Mouse (Mus musculus) liver, postnatal 0 days (tissue): ENCODE measurements at regions not wholly inside any gene's neighbourhood (a gene's known extent, or its start where the extent isn't known, plus 50 kb on each side); places are given as distances from the start of the nearest gene placed in this dataset.
A peak's percentile ranks its signal among the peaks of the same experiment; 100 is the strongest.

Experiments
- ATAC-seq: fragments of 200-750 bp; cut with Nextera tagmentation; 2 replicates; pipeline ENCODE4 v1.8.0; 2017; ENCODE audit warnings: mild to moderate bottlenecking, moderate library complexity
- DNase-seq: peaks from one replicate; pipeline ENCODE4 v3.0.0-alpha.2; 2016
- H3K27ac ChIP-seq: fragments of 300-500 bp; sonication (generic); 2 replicates; pipeline ENCODE4 v1.5.1; 2014; ENCODE audit warnings: antibody characterized with exemption, moderate library complexity, mild to moderate bottlenecking, low read depth
- H3K27me3 ChIP-seq: fragments of 300-500 bp; sonication (generic); 2 replicates; pipeline ENCODE4 v1.6.1; 2014; ENCODE audit warnings: low read length, control low read depth, mixed read lengths; ENCODE audit not compliant: insufficient read depth
- H3K36me3 ChIP-seq: fragments of 300-500 bp; sonication (generic); replicated peaks from 2 replicates; pipeline ENCODE4 v1.6.1; 2014; ENCODE audit warnings: mild to moderate bottlenecking, control low read depth, low read length, moderate library complexity, mixed read lengths; ENCODE audit not compliant: insufficient read depth
- H3K4me1 ChIP-seq: fragments of 300-500 bp; sonication (generic); 2 replicates; pipeline ENCODE4 v1.6.1; 2014; ENCODE audit warnings: antibody characterized with exemption, mild to moderate bottlenecking, control low read depth; ENCODE audit not compliant: insufficient read depth
- H3K4me2 ChIP-seq: fragments of 300-500 bp; sonication (generic); 2 replicates; pipeline ENCODE4 v1.6.1; 2014; ENCODE audit warnings: low read depth, mild to moderate bottlenecking, low read length, moderate library complexity, mixed read lengths
- H3K4me3 ChIP-seq: fragments of 300-500 bp; sonication (generic); 2 replicates; pipeline ENCODE4 v1.5.1; 2014; ENCODE audit warnings: low read depth, low read length
- H3K9ac ChIP-seq: fragments of 300-500 bp; sonication (generic); replicated peaks from 2 replicates; pipeline ENCODE4 v1.6.1; 2014; ENCODE audit warnings: mild to moderate bottlenecking, moderate library complexity
- H3K9me3 ChIP-seq: fragments of 300-500 bp; sonication (generic); 2 replicates; pipeline ENCODE4 v1.6.1; 2016; ENCODE audit warnings: mild to moderate bottlenecking, control low read depth, low read length, mixed read lengths
- CTCF ChIP-seq: sonication (generic); IDR thresholded peaks from 2 replicates; pipeline ENCODE4 v1.5.1; 2016; ENCODE audit warnings: antibody characterized with exemption, low read depth
- EP300 ChIP-seq: IDR thresholded peaks from 2 replicates; pipeline ENCODE4 v1.6.1; 2016; ENCODE audit warnings: antibody characterized with exemption, low read depth, mild to moderate bottlenecking
- WGBS: fragments of 180-500 bp; shearing (Covaris S2); extraction: QIAGEN DNeasy Blood & Tissue Kit; methylation state at CpG from one replicate; pipeline ENCODE4 v1.1.7; 2014; ENCODE audit not compliant: insufficient replicate concordance; 5-methylcytosine and 5-hydroxymethylcytosine counted together

DNA sequence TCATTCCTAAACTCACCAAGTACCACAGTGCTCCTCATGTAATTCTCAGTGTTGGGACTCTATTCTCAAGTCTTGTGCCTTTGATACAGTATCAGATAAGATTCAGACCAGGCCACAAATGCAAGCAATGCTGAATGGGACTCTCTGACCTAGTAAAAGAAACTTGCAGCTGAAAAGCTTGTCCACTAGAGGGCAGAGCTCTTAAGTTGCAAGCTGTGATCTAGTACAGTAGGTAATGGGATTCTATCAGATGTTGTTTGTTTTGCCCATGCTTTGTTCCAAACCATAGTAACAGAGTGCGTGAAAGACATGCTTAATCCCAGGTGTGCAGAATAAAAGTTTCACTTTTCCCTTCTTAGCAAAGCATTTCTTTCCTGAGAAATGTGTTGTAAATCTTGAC, 383.2 kb upstream of the Chrm2 start:
- Histone ChIP-seq H3K36me3 (no peaks in the 10 kb centered on the region), H3K27me3 (no peaks in the 10 kb centered on the region), H3K4me2 (no peak overlapping the region), H3K9ac (no peak overlapping the region), H3K4me3 (no peak overlapping the region), H3K27ac (no peak overlapping the region), H3K4me1 (no peaks in the 10 kb centered on the region), H3K9me3 (no peaks in the 10 kb centered on the region)
- TF ChIP-seq CTCF (peak; percentile 73), EP300 (no peak)
- WGBS: 39% methylated on average over 1 of the region's 1 CpGs
- DNase-seq (peak; percentile 13), ATAC-seq (no peak)

DNA sequence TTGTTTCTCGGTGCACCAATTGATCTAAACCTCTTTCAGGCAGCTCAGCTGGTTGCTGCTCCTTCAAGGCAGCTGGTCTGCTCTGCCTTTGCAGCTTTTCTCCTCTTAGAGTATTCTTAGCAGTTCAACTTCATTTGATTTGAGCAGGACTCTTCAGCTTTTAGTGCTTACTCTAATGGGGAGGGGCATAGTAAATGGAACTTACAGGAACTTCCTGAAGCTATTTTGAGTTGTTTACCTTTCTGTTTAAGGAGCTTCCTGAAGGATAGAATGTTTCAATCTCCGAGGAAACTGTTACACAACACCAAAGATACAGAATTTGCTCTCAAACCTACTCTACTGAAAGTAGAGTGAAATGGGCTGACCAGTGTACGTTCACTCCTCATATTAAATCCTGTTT, 385.8 kb upstream of the Chrm2 start:
- Histone ChIP-seq H3K4me1 (no peaks in the 10 kb centered on the region), H3K27me3 (no peaks in the 10 kb centered on the region), H3K4me2 (no peak overlapping the region), H3K4me3 (no peak overlapping the region), H3K27ac (no peak overlapping the region), H3K9ac (no peak overlapping the region), H3K36me3 (no peaks in the 10 kb centered on the region), H3K9me3 (no peaks in the 10 kb centered on the region)
- DNase-seq: no peak
- no peak for TF ChIP-seq EP300
- no peak for TF ChIP-seq CTCF
- ATAC-seq: no peak
- WGBS: 54% methylated on average over 3 of the region's 3 CpGs

GRCm38 (mm10) chr6:35988891-35989290, 399.0 kb upstream of the Chrm2 start:
- Histone ChIP-seq H3K9ac (no peak overlapping the region), H3K36me3 (no peaks in the 10 kb centered on the region), H3K9me3 (no peaks in the 10 kb centered on the region), H3K27ac (no peak overlapping the region), H3K4me1 (no peaks in the 10 kb centered on the region), H3K4me3 (no peak overlapping the region), H3K4me2 (no peak overlapping the region), H3K27me3 (no peaks in the 10 kb centered on the region)
- WGBS: 67% methylated on average over 3 of the region's 3 CpGs
- ATAC-seq (no peak), DNase-seq (no peak)
- TF ChIP-seq EP300: no peak
- no peak for TF ChIP-seq CTCF

GRCm38 (mm10) chr6:35940071-35940470, 400.4 kb upstream of the Mtpn start:
- no peaks in the 10 kb centered on the region for H3K4me1 ChIP-seq
- no peak overlapping the region for H3K27ac ChIP-seq
- no peak overlapping the region for H3K9ac ChIP-seq
- DNase-seq (no peak), ATAC-seq (no peak)
- TF ChIP-seq EP300 (no peak), CTCF (no peak)
- no peak overlapping the region for H3K4me3 ChIP-seq
- no peak overlapping the region for H3K4me2 ChIP-seq
- H3K27me3 ChIP-seq: no peaks in the 10 kb centered on the region
- H3K36me3 ChIP-seq: no peaks in the 10 kb centered on the region
- 79% methylated on average over 1 of the region's 1 CpGs for WGBS
- no peaks in the 10 kb centered on the region for H3K9me3 ChIP-seq

GRCm38 (mm10) chr6:35924189-35924588, 384.5 kb upstream of the Mtpn start:
- Histone ChIP-seq H3K9me3 (no peaks in the 10 kb centered on the region), H3K4me1 (no peaks in the 10 kb centered on the region), H3K4me2 (no peak overlapping the region), H3K9ac (no peak overlapping the region), H3K36me3 (no peaks in the 10 kb centered on the region), H3K4me3 (no peak overlapping the region), H3K27ac (no peak overlapping the region), H3K27me3 (no peaks in the 10 kb centered on the region)
- ATAC-seq: no peak
- TF ChIP-seq EP300: no peak
- TF ChIP-seq CTCF: no peak
- no peak for DNase-seq

- no peak overlapping the region for H3K27ac ChIP-seq
Observed at GRCm38 (mm10) chr6:35897990-35898389, 358.3 kb upstream of the Mtpn start.

GRCm38 (mm10) chr6:35895692-35896091, 356.0 kb upstream of the Mtpn start:
- peak; percentile 68; the same call in 1 of the 2 replicates for ATAC-seq
- no peak overlapping the region for H3K4me3 ChIP-seq
- no peak overlapping the region for H3K27ac ChIP-seq
- 0 out of 2 replicates have a peak, but pooled peaks cover 4% of the 10 kb centered on the region for H3K9me3 ChIP-seq
- DNase-seq: no peak
- no peaks in the 10 kb centered on the region for H3K4me1 ChIP-seq
- TF ChIP-seq CTCF (no peak), EP300 (no peak)
- H3K4me2 ChIP-seq: no peak overlapping the region
- no peak overlapping the region for H3K9ac ChIP-seq
- 55% methylated on average over 2 of the region's 2 CpGs for WGBS
- no peaks in the 10 kb centered on the region for H3K27me3 ChIP-seq
- H3K36me3 ChIP-seq: no peaks in the 10 kb centered on the region

More at GRCm38 (mm10) chr6:35897990-35898389, 358.3 kb upstream of the Mtpn start:
- Histone ChIP-seq H3K4me2 (no peak overlapping the region), H3K9me3 (0 out of 2 replicates have a peak, but pooled peaks cover 4% of the 10 kb centered on the region), H3K4me1 (no peaks in the 10 kb centered on the region), H3K27me3 (no peaks in the 10 kb centered on the region), H3K36me3 (no peaks in the 10 kb centered on the region), H3K9ac (no peak overlapping the region), H3K4me3 (no peak overlapping the region)
- 53% methylated on average over 2 of the region's 2 CpGs for WGBS
- DNase-seq (no peak), ATAC-seq (no peak)
- TF ChIP-seq EP300 (no peak), CTCF (no peak)
